Mouse (Mus musculus) hindbrain, embryonic 15.5 days (tissue): ENCODE results near the gene Sema3f. TPM values are rescaled to one million over a fixed set of nuclear protein-coding genes. Genes with fewer than 3 reads are reported as not detected.
A peak's percentile ranks its signal among the peaks of the same experiment; 100 is the strongest.
"Not testable (repeated sequence)": the region's sequence is repeated elsewhere in the genome, so short reads cannot be mapped to it uniquely, and the experiment has no call there.

Experiments
- ATAC-seq: fragments of 200-750 bp; cut with Nextera tagmentation; 2 replicates; pipeline ENCODE4 v1.8.0; 2017; ENCODE audit warnings: low read depth, moderate number of reproducible peaks, moderate TSS enrichment; ENCODE audit not compliant: low FRiP score
- H3K27ac ChIP-seq: fragments of 300-500 bp; sonication (generic); replicated peaks from 2 replicates; pipeline ENCODE4 v1.5.1; 2015; ENCODE audit warnings: mild to moderate bottlenecking, inconsistent platforms
- H3K27me3 ChIP-seq: fragments of 300-500 bp; sonication (generic); 2 replicates; pipeline ENCODE4 v1.6.1; 2015; ENCODE audit warnings: control low read depth, inconsistent platforms
- H3K36me3 ChIP-seq: fragments of 300-500 bp; sonication (generic); 2 replicates; pipeline ENCODE4 v1.6.1; 2015; ENCODE audit warnings: control low read depth, inconsistent platforms
- H3K4me1 ChIP-seq: fragments of 300-500 bp; sonication (generic); replicated peaks from 2 replicates; pipeline ENCODE4 v1.6.1; 2015; ENCODE audit warnings: control low read depth, inconsistent platforms
- H3K4me2 ChIP-seq: fragments of 300-500 bp; sonication (generic); 2 replicates; pipeline ENCODE4 v1.6.1; 2015; ENCODE audit warnings: moderate library complexity, mild to moderate bottlenecking, inconsistent platforms
- H3K4me3 ChIP-seq: fragments of 300-500 bp; sonication (generic); 2 replicates; pipeline ENCODE4 v1.5.1; 2015; ENCODE audit warnings: mild to moderate bottlenecking, inconsistent platforms
- H3K9ac ChIP-seq: fragments of 300-500 bp; sonication (generic); 2 replicates; pipeline ENCODE4 v1.6.1; 2015; ENCODE audit warnings: inconsistent platforms
- H3K9me3 ChIP-seq: fragments of 300-500 bp; sonication (generic); 2 replicates; pipeline ENCODE4 v1.6.1; 2016; ENCODE audit warnings: control low read depth, inconsistent platforms
- WGBS: fragments of 180-500 bp; shearing (Covaris S2); methylation state at CpG from one replicate; pipeline ENCODE4 v1.1.7; 2015; 5-methylcytosine and 5-hydroxymethylcytosine counted together
- polyA plus RNA-seq: library from polyadenylated mRNA; unstranded; fragments of >200 nt; fragmentation: Nextera tagmentation; extraction: Ambion mirVana; gene quantifications from 2 replicates; pipeline ENCODE4 v1.2.1, GENCODE M21; 2015

Sema3f gene
- polyA plus RNA-seq, 1 experiment from 2014 or later: 14.0 TPM

- no peak overlapping the region for H3K4me2 ChIP-seq
- H3K4me1 ChIP-seq: peaks cover 3% of the 10 kb centered on the region; the same call in 1 of the 2 replicates
- WGBS: 89% methylated on average over 20 of the region's 20 CpGs
- H3K4me3 ChIP-seq: no peak overlapping the region
- H3K9me3 ChIP-seq: no peaks in the 10 kb centered on the region
- H3K27ac ChIP-seq: no peak overlapping the region
- no peak overlapping the region for H3K9ac ChIP-seq
- H3K36me3 ChIP-seq: peaks cover 5% of the 10 kb centered on the region; the same call in 1 of the 2 replicates
- peaks cover 3% of the 10 kb centered on the region for H3K27me3 ChIP-seq
- no peak for ATAC-seq
Observed at GRCm38 (mm10) chr9:107682405-107682804, 27.9 kb downstream of the Sema3f start.

GRCm38 (mm10) chr9:107679501-107679900, 30.8 kb downstream of the Sema3f start, which contains the start of gene Gnat1:
Gene Gnat1, minus strand, starts transcription at chr9:107679712.
- H3K36me3 ChIP-seq: peaks cover 5% of the 10 kb centered on the region; the same call in 1 of the 2 replicates
- 41% methylated on average over 5 of the region's 5 CpGs for WGBS
- H3K4me3 ChIP-seq: no peak within 1 kb of the TSS
- ATAC-seq: no peak
- peaks cover 23% of the 10 kb centered on the region for H3K4me1 ChIP-seq
- H3K9ac ChIP-seq: no peak within 1 kb of the TSS
- H3K9me3 ChIP-seq: no peaks in the 10 kb centered on the region
- H3K27me3 ChIP-seq: peaks cover 27% of the 10 kb centered on the region
- H3K27ac ChIP-seq: no peak within 1 kb of the TSS
- H3K4me2 ChIP-seq: no peak within 1 kb of the TSS

DNA sequence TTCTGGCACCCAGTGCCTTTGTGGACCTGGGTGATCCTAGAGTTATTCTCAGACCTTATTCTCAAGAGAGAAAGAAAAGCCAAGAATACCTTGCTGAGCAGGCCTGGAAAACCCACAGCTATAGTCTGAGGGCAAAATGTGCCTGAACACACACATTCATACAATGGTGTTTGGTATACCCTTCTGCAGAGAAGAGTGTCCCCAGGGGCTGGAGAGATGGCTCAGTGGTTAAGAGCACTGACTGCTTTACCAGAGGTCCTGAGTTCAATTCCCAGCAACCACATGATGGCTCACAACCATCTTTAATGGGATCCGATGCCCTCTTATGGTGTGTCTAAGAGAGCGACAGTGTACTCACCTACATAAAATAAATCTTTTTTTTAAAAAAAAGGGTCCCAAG, 31.4 kb downstream of the Sema3f start:
- Histone ChIP-seq H3K36me3 (0 out of 2 replicates have a peak, but pooled peaks cover under 1% of the 10 kb centered on the region), H3K27ac (no peak overlapping the region), H3K27me3 (peaks cover 27% of the 10 kb centered on the region), H3K9me3 (no peaks in the 10 kb centered on the region), H3K4me2 (no peak overlapping the region), H3K4me3 (no peak overlapping the region), H3K9ac (no peak overlapping the region), H3K4me1 (peaks cover 23% of the 10 kb centered on the region)
- WGBS: 99% methylated on average over 2 of the region's 2 CpGs
- ATAC-seq: no peak

GRCm38 (mm10) chr9:107677819-107678526, 32.3 kb downstream of the Sema3f start:
- Histone ChIP-seq H3K4me1 (peaks cover 23% of the 10 kb centered on the region), H3K27me3 (peaks cover 27% of the 10 kb centered on the region)
- not testable (repeated sequence) for H3K36me3 ChIP-seq, H3K4me3 ChIP-seq, H3K4me2 ChIP-seq, H3K9ac ChIP-seq, H3K9me3 ChIP-seq, ATAC-seq, H3K27ac ChIP-seq
- WGBS: 40% methylated on average over 14 of the region's 14 CpGs

GRCm38 (mm10) chr9:107677091-107677784, 33.0 kb downstream of the Sema3f start:
- WGBS: 18% methylated on average over 17 of the region's 17 CpGs
- Histone ChIP-seq H3K4me3 (0 out of 2 replicates have a peak overlapping the region, but pooled peaks have one; percentile 36), H3K27ac (no peak overlapping the region), H3K4me2 (peak overlapping the region; percentile 70; the same call in 1 of the 2 replicates), H3K9ac (no peak overlapping the region), H3K4me1 (peaks cover 23% of the 10 kb centered on the region), H3K36me3 (no peaks in the 10 kb centered on the region), H3K9me3 (no peaks in the 10 kb centered on the region), H3K27me3 (peaks cover 27% of the 10 kb centered on the region)
- ATAC-seq: no peak

DNA sequence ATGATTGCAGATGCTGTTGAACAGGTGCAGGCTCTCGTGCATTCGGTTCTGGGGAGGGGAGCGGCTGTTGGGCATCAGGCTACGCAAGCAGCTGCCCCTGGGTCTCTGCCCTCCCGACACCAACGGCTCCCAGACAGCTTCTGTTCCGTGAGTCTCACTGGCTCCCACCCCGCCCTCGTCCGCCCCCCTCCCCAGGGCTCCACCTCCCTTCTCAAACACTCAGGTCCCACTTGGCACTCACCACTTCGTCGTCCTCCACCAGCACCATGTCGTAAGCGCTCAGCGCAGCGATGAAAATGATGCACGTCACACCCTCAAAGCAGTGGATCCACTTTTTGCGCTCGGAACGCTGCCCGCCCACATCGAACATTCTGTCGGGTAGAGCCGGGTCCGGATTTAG, 34.0 kb downstream of the Sema3f start:
- no peak overlapping the region for H3K27ac ChIP-seq
- peak; percentile 31; the same call in 1 of the 2 replicates for ATAC-seq
- no peaks in the 10 kb centered on the region for H3K36me3 ChIP-seq
- peaks cover 23% of the 10 kb centered on the region for H3K4me1 ChIP-seq
- no peaks in the 10 kb centered on the region for H3K9me3 ChIP-seq
- H3K4me2 ChIP-seq: peak overlapping the region; percentile 70
- H3K9ac ChIP-seq: peak overlapping the region; percentile 35
- 1% methylated on average over 25 of the region's 25 CpGs for WGBS
- peak overlapping the region; percentile 36 for H3K4me3 ChIP-seq
- peaks cover 27% of the 10 kb centered on the region for H3K27me3 ChIP-seq

DNA sequence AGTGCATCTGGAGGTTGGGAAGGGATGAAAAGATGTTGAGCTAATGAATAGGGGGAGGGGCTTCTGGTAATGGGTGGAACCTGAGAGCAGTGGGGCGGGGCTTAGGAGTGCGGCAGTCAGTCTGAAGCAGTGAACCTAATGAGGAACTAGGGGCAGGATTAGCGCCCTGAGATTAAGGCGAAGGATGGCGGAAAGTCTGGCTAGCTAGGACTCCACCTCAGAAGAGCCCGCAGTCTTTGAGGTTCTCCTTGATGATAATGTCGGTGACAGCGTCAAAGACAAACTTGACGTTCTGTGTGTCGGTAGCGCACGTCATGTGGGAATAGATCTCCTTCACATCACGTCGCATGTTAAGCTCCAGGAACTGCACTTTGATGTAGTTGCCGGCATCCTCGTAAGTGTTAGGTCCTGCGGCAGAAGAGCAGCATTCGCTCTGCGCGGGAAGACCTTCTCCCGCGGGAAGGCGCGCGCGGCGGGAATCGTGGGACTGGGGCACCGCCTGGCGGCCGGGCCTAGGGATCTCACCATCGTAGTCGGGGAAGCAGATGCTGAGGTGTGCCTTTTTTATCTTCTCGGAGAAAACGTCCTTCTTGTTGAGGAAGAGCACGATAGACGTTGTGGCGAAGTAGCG, 34.5 kb downstream of the Sema3f start:
- Histone ChIP-seq H3K27ac (no peak overlapping the region), H3K27me3 (peaks cover 27% of the 10 kb centered on the region), H3K4me1 (peaks cover 23% of the 10 kb centered on the region), H3K4me3 (peak overlapping the region; percentile 36), H3K36me3 (no peaks in the 10 kb centered on the region), H3K9me3 (no peaks in the 10 kb centered on the region), H3K9ac (peak overlapping the region; percentile 35), H3K4me2 (peak overlapping the region; percentile 70)
- WGBS: 1% methylated on average over 39 of the region's 39 CpGs
- peak; percentile 57; the same call in 1 of the 2 replicates for ATAC-seq

GRCm38 (mm10) chr9:107674609-107675429, 35.5 kb downstream of the Sema3f start:
- H3K27ac ChIP-seq: no peak overlapping the region
- peaks cover 27% of the 10 kb centered on the region for H3K27me3 ChIP-seq
- peaks cover 23% of the 10 kb centered on the region for H3K4me1 ChIP-seq
- H3K9me3 ChIP-seq: no peaks in the 10 kb centered on the region
- H3K9ac ChIP-seq: no peak overlapping the region
- 55% methylated on average over 9 of the region's 9 CpGs for WGBS
- H3K4me3 ChIP-seq: no peak overlapping the region
- H3K4me2 ChIP-seq: no peak overlapping the region
- ATAC-seq: no peak
- no peaks in the 10 kb centered on the region for H3K36me3 ChIP-seq

- Histone ChIP-seq H3K9me3 (no peaks in the 10 kb centered on the region), H3K27me3 (peaks cover 24% of the 10 kb centered on the region), H3K4me3 (no peak overlapping the region), H3K36me3 (no peaks in the 10 kb centered on the region), H3K9ac (no peak overlapping the region), H3K27ac (no peak overlapping the region), H3K4me2 (no peak overlapping the region), H3K4me1 (peaks cover 30% of the 10 kb centered on the region)
- WGBS: 59% methylated on average over 5 of the region's 5 CpGs
- ATAC-seq: no peak
Observed at GRCm38 (mm10) chr9:107670259-107670658, 40.0 kb downstream of the Sema3f start.

DNA sequence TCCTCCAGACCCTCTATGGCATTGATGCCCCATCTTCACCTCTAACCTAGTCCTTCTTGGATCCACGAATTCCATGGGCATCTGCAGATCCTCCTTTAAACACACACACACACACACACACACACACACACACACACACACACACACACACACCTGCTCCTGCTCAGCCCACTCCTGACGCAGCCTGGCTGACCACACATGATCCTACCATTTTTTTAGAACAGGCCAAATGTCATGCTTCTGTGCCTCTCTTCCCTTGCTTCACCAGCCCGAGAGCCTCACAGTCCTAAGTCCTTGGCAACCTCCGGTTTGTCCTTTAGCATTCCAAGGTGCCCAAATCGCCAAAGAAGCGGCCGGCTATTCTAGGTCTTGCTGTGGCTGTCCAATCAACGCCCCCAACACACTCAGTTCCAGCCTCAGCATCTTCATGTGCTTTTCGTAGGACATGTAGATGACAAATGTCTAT, 40.8 kb downstream of the Sema3f start, which contains the start of gene Slc38a3:
Slc38a3 (minus strand) TSS at position 51 of the 466 bp plus-strand sequence.
- no peak within 1 kb of the TSS for H3K4me2 ChIP-seq
- H3K27me3 ChIP-seq: peaks cover 22% of the 10 kb centered on the region
- H3K9ac ChIP-seq: no peak within 1 kb of the TSS
- no peaks in the 10 kb centered on the region for H3K36me3 ChIP-seq
- ATAC-seq: no peak
- no peak within 1 kb of the TSS for H3K4me3 ChIP-seq
- no peak within 1 kb of the TSS for H3K27ac ChIP-seq
- WGBS: 85% methylated on average over 9 of the region's 9 CpGs
- H3K4me1 ChIP-seq: peaks cover 30% of the 10 kb centered on the region
- H3K9me3 ChIP-seq: no peaks in the 10 kb centered on the region

GRCm38 (mm10) chr9:107668916-107669315, 41.4 kb downstream of the Sema3f start:
- Histone ChIP-seq H3K4me2 (no peak overlapping the region), H3K27ac (no peak overlapping the region), H3K9ac (no peak overlapping the region), H3K27me3 (peaks cover 22% of the 10 kb centered on the region), H3K9me3 (no peaks in the 10 kb centered on the region), H3K4me3 (no peak overlapping the region), H3K36me3 (no peaks in the 10 kb centered on the region), H3K4me1 (peaks cover 30% of the 10 kb centered on the region)
- ATAC-seq: no peak
- 56% methylated on average over 3 of the region's 3 CpGs for WGBS
